Mouse (Mus musculus) adrenal gland, adult (tissue): ENCODE results near the gene Xpot.
A peak's percentile ranks its signal among the peaks of the same experiment; 100 is the strongest.

Source experiments
- DNase-seq, 2 experiments: peaks; one replicate each; pipeline ENCODE4 v3.0.0; 2022 to 2023; ENCODE audit warnings: low spot score in 1 of 2; ENCODE audit not compliant: inconsistent age in 2 of 2

Gene Xpot

DNA sequence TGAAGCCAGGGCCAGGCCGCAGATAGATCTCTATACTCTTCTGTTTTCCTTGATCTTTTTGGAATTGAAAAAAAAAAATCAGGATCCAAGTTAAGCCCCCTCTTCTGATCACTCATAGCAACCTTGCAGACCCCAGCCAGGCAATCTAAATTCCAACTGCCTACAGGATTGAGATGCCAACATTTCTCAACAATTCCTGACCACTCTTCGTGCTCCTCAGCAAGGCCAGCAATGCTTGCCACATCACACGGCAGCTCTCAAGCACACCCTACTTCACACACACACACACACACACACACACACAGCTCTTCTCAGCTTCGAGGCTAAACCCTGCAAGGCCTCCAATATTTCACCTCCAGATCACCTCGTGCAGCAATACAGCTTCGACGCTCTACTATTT is 2.5 kb downstream of the Xpot start:
- DNase-seq: peak in 1 of 2 experiments; percentile 49

GRCm38 (mm10) chr10:121622431-121622830 is 3.7 kb downstream of the Xpot start:
- DNase-seq: no peak

DNA sequence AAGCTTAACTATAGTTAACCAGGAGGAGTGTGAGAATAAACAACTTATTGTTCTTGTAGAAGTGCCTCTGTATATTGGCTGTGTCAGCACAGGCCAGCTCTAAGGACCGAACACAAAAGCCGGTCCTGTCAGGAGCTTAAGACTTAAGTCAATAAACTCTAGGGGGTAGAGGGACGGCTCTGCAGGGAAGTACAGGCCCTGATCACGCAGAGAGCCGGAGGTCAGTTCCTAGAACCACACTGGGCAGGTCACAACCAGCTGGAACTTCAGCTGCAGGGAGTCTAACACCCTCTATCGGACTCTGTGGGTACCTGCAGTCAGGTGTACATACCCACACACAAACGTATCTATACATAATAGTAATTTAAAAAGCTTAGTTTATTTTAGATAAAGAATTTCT is 10.2 kb downstream of the Xpot start:
- no peak for DNase-seq

DNA sequence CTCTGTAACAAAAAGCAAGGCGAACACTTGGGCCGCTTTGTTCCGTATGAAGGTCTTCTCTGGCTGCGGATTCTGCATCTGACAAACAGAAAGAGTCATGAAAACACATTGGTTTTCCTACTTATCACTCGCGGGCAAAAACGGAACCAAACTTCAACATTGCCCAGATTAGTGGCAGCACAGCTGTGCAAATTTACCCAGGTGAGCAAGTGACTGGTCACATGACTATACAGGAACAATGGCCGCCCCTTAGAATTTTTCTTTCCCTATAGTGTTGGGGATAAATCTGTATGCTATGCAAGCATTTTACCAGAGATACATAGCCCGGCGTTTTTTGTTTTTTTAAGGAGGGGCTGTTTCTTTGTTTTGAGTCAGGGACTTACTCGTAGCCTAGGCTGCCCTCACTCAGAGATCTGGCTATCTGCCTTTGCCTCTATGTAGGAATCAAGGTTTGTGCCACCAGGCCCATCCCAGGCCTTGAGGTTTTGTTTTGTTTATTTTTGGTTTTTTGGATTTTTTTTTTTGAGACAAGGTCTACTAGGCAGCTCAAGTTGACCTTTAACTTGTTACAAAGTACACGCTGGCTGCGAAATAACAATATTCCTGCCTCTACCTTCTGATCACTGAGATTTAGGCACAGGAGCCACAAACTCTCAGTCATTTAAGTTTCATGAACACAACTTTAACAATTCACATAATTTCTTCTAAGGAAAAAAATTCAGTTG is 10.8 kb downstream of the Xpot start:
- no peak for DNase-seq

DNA sequence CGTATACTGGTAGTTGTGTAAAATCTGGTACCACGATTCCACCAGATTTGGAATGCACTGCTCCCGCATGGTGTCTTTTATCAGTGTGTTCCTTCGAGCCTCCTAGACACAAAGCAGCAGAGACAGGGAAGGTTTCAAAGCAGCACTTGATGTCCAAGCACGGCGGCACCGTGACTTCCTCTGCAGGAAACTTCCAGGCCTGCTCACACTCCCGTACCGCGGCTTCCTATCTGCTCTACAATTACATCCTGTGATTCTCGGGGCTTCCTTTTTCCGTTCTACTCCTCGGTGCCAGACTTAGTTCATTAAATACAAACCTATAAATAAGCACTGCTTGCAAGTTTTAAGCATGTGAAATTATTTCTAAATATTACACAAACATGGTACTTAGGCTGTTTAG is 12.6 kb downstream of the Xpot start:
- peak; percentile 26 to 61 for DNase-seq

DNA sequence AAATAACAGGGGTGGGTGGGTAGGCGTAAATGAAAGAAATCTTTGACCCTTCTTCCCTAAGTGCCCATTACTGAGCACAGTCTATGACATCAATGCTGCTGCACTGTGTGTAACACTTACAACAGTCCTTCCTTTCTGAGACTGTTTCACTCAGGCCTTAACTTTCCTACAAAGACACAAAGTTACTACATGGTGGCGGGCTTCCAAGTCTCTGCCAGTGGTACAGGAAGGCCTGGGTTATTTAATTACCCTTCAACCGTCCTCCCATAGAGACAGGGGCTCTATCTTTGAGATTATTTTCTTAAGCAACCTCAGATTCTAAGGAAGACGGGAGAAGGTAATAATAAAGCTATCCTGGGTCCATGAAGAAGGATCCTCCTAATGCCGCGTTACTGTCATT is 13.7 kb downstream of the Xpot start:
- DNase-seq: no peak

DNA sequence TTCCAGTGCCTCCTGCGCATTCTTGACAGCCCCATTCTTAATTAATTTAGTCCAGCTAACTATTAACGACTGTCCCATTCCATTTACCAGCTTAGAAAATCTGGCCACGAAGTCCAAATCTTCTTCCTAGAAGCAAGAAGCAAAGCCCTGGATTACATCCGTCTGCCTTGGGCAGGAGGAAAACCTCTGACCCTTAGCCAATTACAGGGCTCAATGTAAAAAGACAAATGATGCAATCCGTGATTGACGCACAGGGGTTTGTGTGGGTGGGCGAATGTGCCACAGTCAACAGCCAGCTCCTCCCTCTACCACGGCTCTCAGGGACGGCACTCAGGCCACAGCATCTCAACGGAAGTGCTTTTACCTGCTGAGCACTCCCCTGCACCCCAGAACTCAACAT is 14.5 kb downstream of the Xpot start:
- DNase-seq: no peak

GRCm38 (mm10) chr10:121608177-121608576 is 18.0 kb downstream of the Xpot start:
- DNase-seq: no peak

GRCm38 (mm10) chr10:121604632-121605344 is 21.3 kb downstream of the Xpot start:
- peak in 1 of 2 experiments; percentile 49 for DNase-seq

GRCm38 (mm10) chr10:121603556-121603955 is 22.6 kb downstream of the Xpot start:
- DNase-seq: peak in 1 of 2 experiments; percentile 62

DNA sequence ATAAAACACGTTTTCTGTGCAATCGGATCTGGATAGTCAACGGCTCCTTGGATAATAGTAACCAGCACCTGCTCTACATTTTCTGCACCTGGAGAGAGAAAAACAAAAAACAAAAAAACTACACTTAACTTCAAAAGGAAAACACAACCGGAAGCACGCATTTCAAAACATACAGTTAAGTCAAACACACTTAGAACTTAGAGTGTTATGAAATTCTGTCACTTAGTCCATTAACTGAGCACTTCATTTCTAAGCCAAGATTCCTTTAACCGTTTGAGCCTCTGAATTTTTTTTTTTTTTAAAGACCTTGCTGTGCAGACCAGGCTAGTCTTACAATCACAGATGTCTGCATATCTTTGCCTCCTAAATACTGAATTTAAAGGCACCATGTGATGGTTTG is 24.9 kb downstream of the Xpot start:
- no peak for DNase-seq

DNA sequence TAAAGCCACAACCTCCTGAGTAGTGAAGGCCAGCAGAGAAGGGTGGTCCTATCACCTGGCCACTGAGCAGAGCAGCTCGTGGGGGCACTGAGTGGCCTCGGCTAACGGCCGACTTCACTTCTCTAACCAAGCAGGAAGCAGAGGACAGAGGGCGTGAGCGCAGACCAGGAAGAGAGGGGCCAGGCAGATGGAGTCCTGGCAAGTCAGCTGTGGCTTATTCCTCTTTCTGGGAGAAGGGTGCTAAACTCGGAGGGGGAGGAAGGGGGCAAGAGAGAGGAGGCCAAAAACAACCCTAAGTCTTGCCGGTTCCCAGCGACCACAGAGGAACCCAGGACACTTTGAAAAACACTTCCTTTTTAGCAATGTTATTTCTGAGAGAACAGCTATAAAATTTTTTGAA is 29.6 kb downstream of the Xpot start:
- DNase-seq: no peak

DNA sequence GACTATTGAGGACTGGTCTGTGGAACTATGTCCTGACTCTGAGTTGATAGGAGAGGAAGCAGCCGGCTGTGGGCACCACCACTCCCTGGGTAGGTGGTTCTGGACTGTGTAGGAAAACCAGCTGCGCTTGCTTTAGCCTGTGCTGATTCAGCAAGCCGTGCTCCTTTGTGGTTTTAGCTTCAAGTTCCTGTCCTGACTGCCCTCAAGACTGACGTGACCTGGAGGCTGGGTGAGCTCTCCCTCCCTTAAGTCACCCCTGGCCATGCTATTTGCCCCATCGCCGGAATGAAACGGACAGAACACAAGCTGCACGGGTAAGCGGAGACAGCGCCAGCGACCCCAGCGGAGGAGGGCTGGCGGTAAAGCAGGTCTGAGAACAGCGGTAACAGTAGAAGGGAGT is 35.0 kb downstream of the Xpot start:
- peak in 1 of 2 experiments; percentile 58 for DNase-seq

DNA sequence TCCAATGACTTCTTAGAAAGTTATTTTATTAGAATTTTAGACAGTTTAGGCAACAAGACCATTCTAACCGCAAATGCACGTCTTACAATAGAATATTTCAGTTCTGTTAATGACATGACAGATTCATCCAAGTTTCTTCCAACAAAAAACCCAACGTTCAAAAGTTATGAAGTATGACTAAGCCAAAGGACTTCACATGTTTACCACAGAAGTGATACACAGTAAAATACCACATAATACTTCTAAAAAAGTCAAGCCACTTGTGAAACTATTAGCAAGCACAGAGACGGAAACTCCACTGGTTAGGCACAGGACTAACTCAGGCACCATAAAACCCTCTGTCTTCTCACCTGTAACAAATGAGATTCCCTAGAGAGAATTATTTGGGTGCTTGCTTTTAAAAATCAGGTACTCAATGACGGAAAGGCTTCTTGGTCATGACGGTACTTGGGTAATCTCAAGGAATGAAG is 38.7 kb downstream of the Xpot start:
- DNase-seq: no peak

DNA sequence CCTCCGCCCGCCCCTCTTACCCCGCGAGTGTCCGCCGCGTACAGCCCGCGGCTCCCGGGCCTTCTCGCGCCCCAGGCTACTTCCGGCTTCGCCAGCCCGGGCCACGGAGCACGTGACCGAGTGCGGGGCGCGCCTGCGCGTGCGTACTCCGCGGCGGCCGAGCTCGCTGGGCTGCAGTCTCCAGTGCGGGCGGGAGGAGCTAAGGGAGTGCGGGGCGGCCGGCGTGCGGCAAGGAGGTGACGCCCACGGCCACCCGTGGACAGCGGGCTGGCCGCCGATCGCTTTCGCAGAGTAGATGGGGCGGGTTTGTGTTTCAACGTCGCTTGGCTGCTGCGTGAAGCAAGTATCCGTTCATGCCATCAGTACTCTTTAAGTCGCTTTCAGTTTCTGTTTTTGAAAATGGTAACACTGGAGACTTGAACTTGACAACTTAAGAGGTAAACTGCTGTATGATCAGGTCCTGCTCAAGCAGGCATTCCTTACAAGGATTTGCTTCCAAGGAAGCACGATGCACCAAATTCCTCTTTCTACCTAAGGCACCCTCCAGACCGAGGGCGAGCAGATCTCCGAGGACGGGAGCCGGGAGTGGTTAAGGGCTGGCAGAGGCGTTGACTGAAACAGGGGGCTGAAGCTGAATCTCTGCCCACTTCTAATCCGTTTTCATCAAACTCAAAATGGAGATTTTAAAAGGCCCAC is 39.3 kb downstream of the Xpot start, which contains the start of gene Tbk1:
TSS of gene Tbk1 (minus strand) at position 113 of the 696 bp plus-strand sequence.
- peak; percentile 97 for DNase-seq

GRCm38 (mm10) chr10:121585791-121586642 is 40.1 kb downstream of the Xpot start:
- peak in 1 of 2 experiments; percentile 86 for DNase-seq

GRCm38 (mm10) chr10:121585056-121585790 is 40.9 kb downstream of the Xpot start:
- no peak for DNase-seq

DNA sequence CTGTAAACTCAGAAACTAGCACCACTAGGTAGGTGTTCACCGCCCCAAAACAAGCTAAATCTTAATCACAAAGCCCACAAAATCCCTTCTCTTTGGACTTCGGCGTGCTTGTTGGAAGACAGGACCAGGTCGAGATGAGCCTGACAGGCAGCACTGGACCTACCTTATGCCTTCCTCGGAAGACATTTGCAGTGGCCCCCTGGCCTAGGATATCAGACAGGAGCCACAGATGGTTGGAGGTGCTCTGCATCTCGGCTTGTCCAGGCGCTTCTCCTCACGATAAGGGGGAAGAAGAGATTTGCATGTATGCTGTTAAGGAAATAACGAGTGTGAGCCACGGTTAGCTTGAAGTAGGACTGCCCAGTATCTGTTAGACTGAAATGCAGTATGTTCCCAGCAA is 42.1 kb downstream of the Xpot start:
- DNase-seq: no peak

GRCm38 (mm10) chr10:121583016-121583415 is 43.1 kb downstream of the Xpot start:
- DNase-seq: no peak

- no peak for DNase-seq
Observed at GRCm38 (mm10) chr10:121582287-121582686, 43.8 kb downstream of the Xpot start.
